Mouse (Mus musculus): ENCODE results near the gene Gm47791.

Gm47791 gene

GRCm38 (mm10) chr1:82766641-82767040, 4.4 kb downstream of the Gm47791 start:
- H3K36me3 ChIP-seq (ENCODE audit: control insufficient read depth, insufficient read depth, low read length, poor library complexity, severe bottlenecking): no peaks in the 10 kb centered on the region

GRCm38 (mm10) chr1:82766227-82766626, 4.8 kb downstream of the Gm47791 start:
- Histone ChIP-seq H3K36me3 (ENCODE audit: control insufficient read depth, insufficient read depth, low read length, poor library complexity, severe bottlenecking) (no peaks in the 10 kb centered on the region), H3K27me3 (ENCODE audit: control insufficient read depth, insufficient read depth, low read length, poor library complexity, severe bottlenecking) (no peaks in the 10 kb centered on the region)
- DNase-seq (ENCODE audit: low read depth, low spot score): no peak

More at GRCm38 (mm10) chr1:82766641-82767040, 4.4 kb downstream of the Gm47791 start:
- H3K27me3 ChIP-seq (ENCODE audit: control insufficient read depth, insufficient read depth, low read length, poor library complexity, severe bottlenecking): no peaks in the 10 kb centered on the region
- no peak for DNase-seq (ENCODE audit: low read depth, low spot score)

GRCm38 (mm10) chr1:82762274-82762673, 8.8 kb downstream of the Gm47791 start:
- no peaks in the 10 kb centered on the region for H3K27me3 ChIP-seq (ENCODE audit: control insufficient read depth, insufficient read depth, low read length, poor library complexity, severe bottlenecking)
- no peak for DNase-seq (ENCODE audit: low read depth, low spot score)
- no peaks in the 10 kb centered on the region for H3K36me3 ChIP-seq (ENCODE audit: control insufficient read depth, insufficient read depth, low read length, poor library complexity, severe bottlenecking)

DNA sequence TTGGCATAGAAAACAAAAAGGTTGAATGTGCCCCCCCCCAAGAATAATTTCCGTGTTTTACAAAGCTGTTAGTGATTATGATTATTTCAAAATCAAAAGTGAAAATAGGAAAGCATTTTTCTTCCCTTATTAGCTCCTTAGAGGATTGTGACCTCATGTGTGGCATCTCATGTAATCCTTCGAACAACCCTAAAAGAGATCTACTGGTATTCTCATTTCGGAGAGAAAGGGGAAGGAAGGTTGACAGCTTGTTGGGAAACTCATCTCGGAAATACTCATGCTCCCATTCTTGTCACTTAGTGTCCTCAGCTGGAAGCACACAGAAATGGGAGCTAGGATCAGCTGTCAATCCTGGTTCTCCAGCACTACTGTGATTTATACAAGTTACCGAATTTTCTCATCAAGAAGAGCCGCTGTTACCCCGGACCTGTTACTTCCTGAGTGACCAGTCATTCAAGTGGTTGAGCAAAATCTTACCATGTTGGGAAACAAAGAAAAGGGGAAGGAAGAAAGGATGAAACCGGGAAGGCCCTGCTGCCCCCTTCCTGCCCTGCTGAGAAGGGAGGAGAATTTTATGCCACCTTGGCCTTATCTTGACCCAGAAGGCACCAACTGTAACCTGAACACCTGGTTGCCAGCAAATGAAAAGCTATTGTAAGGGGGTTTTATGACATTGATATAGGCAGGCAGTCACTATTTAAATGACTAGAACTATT, 9.4 kb downstream of the Gm47791 start:
- Histone ChIP-seq H3K27me3 (ENCODE audit: control insufficient read depth, insufficient read depth, low read length, poor library complexity, severe bottlenecking) (no peaks in the 10 kb centered on the region), H3K36me3 (ENCODE audit: control insufficient read depth, insufficient read depth, low read length, poor library complexity, severe bottlenecking) (no peaks in the 10 kb centered on the region)
- DNase-seq (ENCODE audit: low read depth, low spot score): no peak

GRCm38 (mm10) chr1:82759520-82759919, 11.5 kb downstream of the Gm47791 start:
- Histone ChIP-seq H3K36me3 (ENCODE audit: control insufficient read depth, insufficient read depth, low read length, poor library complexity, severe bottlenecking) (peaks cover 1% of the 10 kb centered on the region; the same call in 1 of the 2 replicates), H3K27me3 (ENCODE audit: control insufficient read depth, insufficient read depth, low read length, poor library complexity, severe bottlenecking) (no peaks in the 10 kb centered on the region)
- DNase-seq (ENCODE audit: low read depth, low spot score): peak; percentile 35

GRCm38 (mm10) chr1:82747714-82748452, 23.2 kb downstream of the Gm47791 start:
- H3K36me3 ChIP-seq (ENCODE audit: control insufficient read depth, insufficient read depth, low read length, poor library complexity, severe bottlenecking): 0 out of 2 replicates have a peak, but pooled peaks cover 8% of the 10 kb centered on the region
- DNase-seq (ENCODE audit: low read depth, low spot score): no peak
- no peaks in the 10 kb centered on the region for H3K27me3 ChIP-seq (ENCODE audit: control insufficient read depth, insufficient read depth, low read length, poor library complexity, severe bottlenecking)

DNA sequence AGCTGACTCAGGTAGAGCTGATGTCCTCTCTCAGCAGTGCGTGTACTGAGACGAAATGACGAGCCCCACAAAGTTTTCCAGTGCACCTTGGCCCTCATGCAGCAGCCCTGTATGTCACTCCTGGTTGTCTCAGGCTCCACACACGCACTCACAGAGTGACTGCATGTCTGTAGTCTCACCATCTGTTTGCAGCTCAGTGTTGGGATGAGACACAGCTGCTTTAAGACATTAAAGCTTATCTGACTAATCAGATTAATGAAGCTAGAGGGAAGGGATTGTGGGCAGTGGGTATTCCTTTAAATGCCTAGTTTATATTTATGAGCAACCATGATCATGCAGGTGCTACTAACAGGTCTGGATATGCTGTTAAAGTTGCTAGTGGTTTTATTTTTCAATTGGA, 24.6 kb downstream of the Gm47791 start:
- no peak for DNase-seq (ENCODE audit: low read depth, low spot score)
- H3K36me3 ChIP-seq (ENCODE audit: control insufficient read depth, insufficient read depth, low read length, poor library complexity, severe bottlenecking): peaks cover 5% of the 10 kb centered on the region; the same call in 1 of the 2 replicates

DNA sequence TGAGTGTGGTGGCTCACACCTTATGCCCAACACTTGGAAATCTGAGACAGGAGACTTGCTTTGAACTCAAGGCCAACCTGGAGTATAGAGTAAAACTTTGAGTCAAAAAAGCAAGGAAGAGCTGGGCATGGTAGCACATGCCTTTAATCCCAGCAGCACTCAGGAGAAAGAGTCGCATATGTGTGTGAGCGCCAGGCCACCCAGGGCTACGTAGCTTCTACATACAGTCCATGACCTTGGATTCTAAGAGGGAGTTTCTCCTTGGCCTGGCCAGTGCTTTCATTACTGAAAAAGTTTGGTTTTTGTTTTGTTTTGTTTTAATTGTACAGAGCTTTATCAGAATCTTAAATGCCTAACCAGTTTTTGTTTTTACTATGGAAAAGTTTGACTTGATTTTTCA, 27.1 kb downstream of the Gm47791 start:
- H3K36me3 ChIP-seq (ENCODE audit: control insufficient read depth, insufficient read depth, low read length, poor library complexity, severe bottlenecking): peaks cover 4% of the 10 kb centered on the region; the same call in 1 of the 2 replicates
- H3K27me3 ChIP-seq (ENCODE audit: control insufficient read depth, insufficient read depth, low read length, poor library complexity, severe bottlenecking): no peaks in the 10 kb centered on the region
- no peak for DNase-seq (ENCODE audit: low read depth, low spot score)

More for the DNA sequence above, 24.6 kb downstream of the Gm47791 start:
- no peaks in the 10 kb centered on the region for H3K27me3 ChIP-seq (ENCODE audit: control insufficient read depth, insufficient read depth, low read length, poor library complexity, severe bottlenecking)

GRCm38 (mm10) chr1:82741539-82741938, 29.5 kb downstream of the Gm47791 start:
- Histone ChIP-seq H3K36me3 (ENCODE audit: control insufficient read depth, insufficient read depth, low read length, poor library complexity, severe bottlenecking) (peaks cover 4% of the 10 kb centered on the region; the same call in 1 of the 2 replicates), H3K27me3 (ENCODE audit: control insufficient read depth, insufficient read depth, low read length, poor library complexity, severe bottlenecking) (no peaks in the 10 kb centered on the region)
- no peak for DNase-seq (ENCODE audit: low read depth, low spot score)

DNA sequence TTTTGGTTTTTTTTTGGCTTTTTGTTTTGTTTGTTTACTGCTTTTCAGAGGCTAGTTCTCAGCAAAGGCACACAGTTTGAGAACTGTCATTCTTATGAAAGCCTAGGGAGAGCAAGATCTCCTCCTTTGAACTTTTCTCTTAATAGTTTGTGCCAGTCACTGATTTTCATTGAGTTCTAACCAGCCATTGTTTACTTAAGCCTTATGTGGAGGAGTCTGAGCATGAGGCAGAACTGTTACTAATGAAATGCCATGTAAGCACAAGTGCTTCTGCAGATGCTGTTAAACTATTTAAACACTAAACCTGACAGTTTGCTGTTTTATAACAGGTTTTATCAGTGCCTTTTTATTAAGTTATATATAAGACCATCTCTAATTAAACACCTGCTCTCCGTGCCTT, 33.0 kb downstream of the Gm47791 start:
- H3K36me3 ChIP-seq (ENCODE audit: control insufficient read depth, insufficient read depth, low read length, poor library complexity, severe bottlenecking): peaks cover 5% of the 10 kb centered on the region; the same call in 1 of the 2 replicates
- no peak for DNase-seq (ENCODE audit: low read depth, low spot score)
- no peaks in the 10 kb centered on the region for H3K27me3 ChIP-seq (ENCODE audit: control insufficient read depth, insufficient read depth, low read length, poor library complexity, severe bottlenecking)

DNA sequence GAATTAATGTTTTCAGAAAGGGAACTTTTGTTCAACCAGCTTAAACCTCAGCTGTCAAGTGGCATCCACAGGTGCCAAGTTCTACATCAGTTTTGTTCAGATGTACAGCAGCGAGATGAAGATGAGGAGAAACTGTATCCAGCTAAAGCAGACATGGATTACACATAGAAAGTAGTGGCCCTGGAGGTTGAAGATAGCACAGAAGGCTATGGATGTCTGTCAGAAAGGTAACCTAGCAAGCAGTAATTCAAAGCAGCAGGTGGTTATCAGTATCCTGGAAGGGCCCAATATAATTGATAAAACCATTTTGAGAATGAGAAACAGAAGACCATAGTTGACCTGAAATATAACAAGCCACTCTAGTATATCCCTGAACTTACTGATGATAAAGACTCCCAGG, 37.7 kb downstream of the Gm47791 start:
- no peak for DNase-seq (ENCODE audit: low read depth, low spot score)
- peaks cover 14% of the 10 kb centered on the region for H3K36me3 ChIP-seq (ENCODE audit: control insufficient read depth, insufficient read depth, low read length, poor library complexity, severe bottlenecking)
- H3K27me3 ChIP-seq (ENCODE audit: control insufficient read depth, insufficient read depth, low read length, poor library complexity, severe bottlenecking): no peaks in the 10 kb centered on the region

DNA sequence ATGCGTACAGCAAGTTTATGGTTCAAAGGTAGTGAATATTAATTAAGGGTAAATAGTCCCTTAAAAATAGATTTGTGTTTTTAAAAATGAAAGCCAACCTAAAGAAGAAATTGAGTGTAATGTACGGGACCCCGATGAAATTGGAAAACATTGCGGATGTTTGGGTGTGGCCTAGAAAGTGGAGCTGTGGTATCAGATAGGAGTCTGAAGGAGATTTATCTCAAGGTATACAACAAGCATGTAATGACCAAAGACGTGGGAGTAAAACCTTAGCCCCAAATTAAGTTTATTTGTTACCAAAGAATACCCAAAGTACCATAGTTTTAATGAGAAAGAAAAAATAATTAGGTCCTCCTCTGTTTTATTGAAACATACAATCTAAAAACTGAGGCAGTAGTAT, 44.6 kb downstream of the Gm47791 start:
- H3K27me3 ChIP-seq (ENCODE audit: control insufficient read depth, insufficient read depth, low read length, poor library complexity, severe bottlenecking): no peaks in the 10 kb centered on the region
- DNase-seq (ENCODE audit: low read depth, low spot score): no peak

DNA sequence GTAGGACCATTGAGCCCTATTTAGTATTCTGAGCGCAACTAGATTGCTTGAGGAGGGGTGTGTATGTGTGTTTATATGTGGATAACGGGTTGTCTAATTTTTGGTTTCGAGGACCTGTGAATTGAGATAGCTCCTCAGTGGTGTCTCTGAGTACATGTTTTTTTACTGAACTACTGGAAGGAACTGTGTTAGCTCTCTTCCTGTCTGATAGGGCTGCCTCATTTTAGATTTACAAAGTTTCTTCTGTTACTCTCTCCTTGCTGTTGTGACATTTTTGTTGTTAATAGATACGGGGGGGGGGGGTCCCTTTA, 45.2 kb downstream of the Gm47791 start:
- Histone ChIP-seq H3K27me3 (ENCODE audit: control insufficient read depth, insufficient read depth, low read length, poor library complexity, severe bottlenecking) (no peaks in the 10 kb centered on the region), H3K36me3 (ENCODE audit: control insufficient read depth, insufficient read depth, low read length, poor library complexity, severe bottlenecking) (peaks cover 5% of the 10 kb centered on the region; the same call in 1 of the 2 replicates)
- no peak for DNase-seq (ENCODE audit: low read depth, low spot score)

More for the DNA sequence above, 44.6 kb downstream of the Gm47791 start:
- H3K36me3 ChIP-seq (ENCODE audit: control insufficient read depth, insufficient read depth, low read length, poor library complexity, severe bottlenecking): peaks cover 7% of the 10 kb centered on the region

GRCm38 (mm10) chr1:82725026-82725874, 45.8 kb downstream of the Gm47791 start:
- H3K27me3 ChIP-seq (ENCODE audit: control insufficient read depth, insufficient read depth, low read length, poor library complexity, severe bottlenecking): no peaks in the 10 kb centered on the region
- no peak for DNase-seq (ENCODE audit: low read depth, low spot score)
- peaks cover 5% of the 10 kb centered on the region; the same call in 1 of the 2 replicates for H3K36me3 ChIP-seq (ENCODE audit: control insufficient read depth, insufficient read depth, low read length, poor library complexity, severe bottlenecking)
